Mouse (Mus musculus): ENCODE data around the gene Plekhg6. TPM values are rescaled to one million over a fixed set of nuclear protein-coding genes. Genes with fewer than 3 reads are reported as not detected.

The Plekhg6 gene
- 2.4 and 2.8 TPM in 2 replicates for polyA plus RNA-seq (2014; fragmentation: Nextera tagmentation; extraction: Ambion mirVana)

GRCm38 (mm10) chr6:125380372-125381360 is at the start of gene Plekhg6:
Gene Plekhg6, minus strand, starts transcription at chr6:125380793.
- Histone ChIP-seq H3K4me3 (ENCODE audit: low read depth, low read length) (peak within 1 kb of the TSS; percentile 37), H3K4me2 (ENCODE audit: low read length) (peak within 1 kb of the TSS; percentile 76), H3K27me3 (replicated peaks; ENCODE audit: control insufficient read depth, insufficient read depth, low read length) (peaks cover 21% of the 10 kb centered on the region), H3K27ac (ENCODE audit: low read depth) (no peak within 1 kb of the TSS), H3K4me1 (replicated peaks; ENCODE audit: control insufficient read depth, insufficient read depth, low read length) (peaks cover 22% of the 10 kb centered on the region), H3K9me3 (ENCODE audit: control insufficient read depth, low read length) (no peaks in the 10 kb centered on the region), H3K36me3 (ENCODE audit: control insufficient read depth, insufficient read depth, low read length) (no peaks in the 10 kb centered on the region), H3K9ac (ENCODE audit: low read length) (peak within 1 kb of the TSS; percentile 8; the same call in 1 of the 2 replicates)
- DNase-seq (ENCODE audit: low spot score) (peak; percentile 65), ATAC-seq (replicated peaks; ENCODE audit: low FRiP score, low TSS enrichment, low read depth) (peak; percentile 57)
- WGBS, result 10% methylated on average over 40 of the region's 40 CpGs

GRCm38 (mm10) chr6:125429741-125430140 is 49.1 kb upstream of the Plekhg6 start:
- no peaks in the 10 kb centered on the region for H3K36me3 ChIP-seq (ENCODE audit: control insufficient read depth, insufficient read depth, low read length)
- H3K4me3 ChIP-seq (ENCODE audit: low read depth, low read length), result no peak overlapping the region
- H3K9ac ChIP-seq (ENCODE audit: low read length), result no peak overlapping the region
- ATAC-seq (replicated peaks; ENCODE audit: low FRiP score, low TSS enrichment, low read depth) (no peak), DNase-seq (ENCODE audit: low spot score) (no peak)
- H3K4me2 ChIP-seq (ENCODE audit: low read length), result no peak overlapping the region
- 76% methylated on average over 6 of the region's 6 CpGs for WGBS
- no peaks in the 10 kb centered on the region for H3K9me3 ChIP-seq (ENCODE audit: control insufficient read depth, low read length)
- H3K4me1 ChIP-seq (replicated peaks; ENCODE audit: control insufficient read depth, insufficient read depth, low read length), result peaks cover 10% of the 10 kb centered on the region
- no peak overlapping the region for H3K27ac ChIP-seq (ENCODE audit: low read depth)
- H3K27me3 ChIP-seq (replicated peaks; ENCODE audit: control insufficient read depth, insufficient read depth, low read length), result no peaks in the 10 kb centered on the region

- Histone ChIP-seq H3K9ac (ENCODE audit: low read length) (peak overlapping the region; percentile 60), H3K4me3 (ENCODE audit: low read depth, low read length) (peak overlapping the region; percentile 40), H3K4me1 (replicated peaks; ENCODE audit: control insufficient read depth, insufficient read depth, low read length) (peaks cover 21% of the 10 kb centered on the region), H3K27me3 (replicated peaks; ENCODE audit: control insufficient read depth, insufficient read depth, low read length) (no peaks in the 10 kb centered on the region), H3K9me3 (ENCODE audit: control insufficient read depth, low read length) (no peaks in the 10 kb centered on the region), H3K4me2 (ENCODE audit: low read length) (peak overlapping the region; percentile 96), H3K36me3 (ENCODE audit: control insufficient read depth, insufficient read depth, low read length) (no peaks in the 10 kb centered on the region), H3K27ac (ENCODE audit: low read depth) (0 out of 2 replicates have a peak overlapping the region, but pooled peaks have one; percentile 65)
- DNase-seq (ENCODE audit: low spot score) (peak; percentile 92), ATAC-seq (replicated peaks; ENCODE audit: low FRiP score, low TSS enrichment, low read depth) (peak; percentile 78)
- WGBS, result 1% methylated on average over 25 of the region's 25 CpGs
Observed at GRCm38 (mm10) chr6:125426383-125427360, 46.1 kb upstream of the Plekhg6 start.

DNA sequence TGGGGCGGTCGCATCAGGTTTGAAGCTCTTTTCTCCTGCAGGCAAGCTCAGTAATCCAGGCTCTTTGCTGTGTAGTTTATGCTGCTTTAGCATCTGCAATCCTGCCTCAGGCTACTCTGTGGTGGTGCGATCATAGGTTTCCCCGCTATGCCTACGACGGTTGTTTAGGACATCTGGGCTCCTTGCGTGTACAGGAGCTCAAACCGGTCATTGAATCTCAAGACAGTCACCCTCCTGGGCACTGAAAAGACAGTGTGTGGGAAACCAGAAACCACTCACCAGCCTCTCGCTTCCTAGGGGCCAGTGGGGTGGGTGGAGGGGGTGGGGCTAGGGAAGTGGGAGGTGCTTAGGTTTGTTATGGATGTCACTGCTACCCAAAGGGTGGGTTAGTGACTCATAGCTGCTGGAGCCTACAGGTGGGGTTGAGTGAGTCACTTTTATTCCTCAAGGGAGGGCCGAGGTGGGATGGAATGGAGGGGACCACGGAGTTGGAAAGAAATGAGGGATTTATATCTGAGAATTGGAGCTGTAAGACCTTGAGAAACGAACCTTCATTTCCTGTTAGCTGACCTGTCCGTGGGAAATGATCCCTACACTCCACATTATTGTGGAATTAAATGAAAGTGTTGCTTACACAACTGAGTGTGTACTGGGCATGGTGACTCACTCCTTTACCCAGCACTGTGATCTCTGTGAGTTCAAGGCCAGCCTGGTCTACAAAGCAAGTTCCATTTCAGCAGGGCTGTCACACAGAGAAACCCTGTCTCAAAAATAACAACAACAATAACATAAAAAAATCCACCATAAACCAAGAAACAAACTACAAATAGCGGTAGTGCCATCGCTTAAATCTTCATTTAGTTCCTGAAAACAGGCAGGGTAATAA is 44.9 kb upstream of the Plekhg6 start:
- ATAC-seq (replicated peaks; ENCODE audit: low FRiP score, low TSS enrichment, low read depth) (no peak), DNase-seq (ENCODE audit: low spot score) (no peak)
- 58% methylated on average over 15 of the region's 15 CpGs for WGBS
- H3K9me3 ChIP-seq (ENCODE audit: control insufficient read depth, low read length), result no peaks in the 10 kb centered on the region
- H3K36me3 ChIP-seq (ENCODE audit: control insufficient read depth, insufficient read depth, low read length), result no peaks in the 10 kb centered on the region
- H3K4me3 ChIP-seq (ENCODE audit: low read depth, low read length), result no peak overlapping the region
- no peak overlapping the region for H3K27ac ChIP-seq (ENCODE audit: low read depth)
- H3K9ac ChIP-seq (ENCODE audit: low read length), result no peak overlapping the region
- H3K4me1 ChIP-seq (replicated peaks; ENCODE audit: control insufficient read depth, insufficient read depth, low read length), result peaks cover 21% of the 10 kb centered on the region
- H3K4me2 ChIP-seq (ENCODE audit: low read length), result no peak overlapping the region
- no peaks in the 10 kb centered on the region for H3K27me3 ChIP-seq (replicated peaks; ENCODE audit: control insufficient read depth, insufficient read depth, low read length)

GRCm38 (mm10) chr6:125424156-125424555 is 43.6 kb upstream of the Plekhg6 start:
- H3K9ac ChIP-seq (ENCODE audit: low read length), result no peak overlapping the region
- peaks cover 21% of the 10 kb centered on the region for H3K4me1 ChIP-seq (replicated peaks; ENCODE audit: control insufficient read depth, insufficient read depth, low read length)
- H3K4me2 ChIP-seq (ENCODE audit: low read length), result no peak overlapping the region
- WGBS, result 66% methylated on average over 3 of the region's 3 CpGs
- no peak for ATAC-seq (replicated peaks; ENCODE audit: low FRiP score, low TSS enrichment, low read depth)
- H3K36me3 ChIP-seq (ENCODE audit: control insufficient read depth, insufficient read depth, low read length), result no peaks in the 10 kb centered on the region
- DNase-seq (ENCODE audit: low spot score), result no peak
- no peaks in the 10 kb centered on the region for H3K27me3 ChIP-seq (replicated peaks; ENCODE audit: control insufficient read depth, insufficient read depth, low read length)
- H3K27ac ChIP-seq (ENCODE audit: low read depth), result no peak overlapping the region
- H3K4me3 ChIP-seq (ENCODE audit: low read depth, low read length), result no peak overlapping the region
- no peaks in the 10 kb centered on the region for H3K9me3 ChIP-seq (ENCODE audit: control insufficient read depth, low read length)

GRCm38 (mm10) chr6:125423507-125423906 is 42.9 kb upstream of the Plekhg6 start:
- Histone ChIP-seq H3K9me3 (ENCODE audit: control insufficient read depth, low read length) (no peaks in the 10 kb centered on the region), H3K27me3 (replicated peaks; ENCODE audit: control insufficient read depth, insufficient read depth, low read length) (no peaks in the 10 kb centered on the region), H3K4me1 (replicated peaks; ENCODE audit: control insufficient read depth, insufficient read depth, low read length) (peaks cover 21% of the 10 kb centered on the region), H3K4me3 (ENCODE audit: low read depth, low read length) (no peak overlapping the region), H3K9ac (ENCODE audit: low read length) (no peak overlapping the region), H3K36me3 (ENCODE audit: control insufficient read depth, insufficient read depth, low read length) (no peaks in the 10 kb centered on the region), H3K27ac (ENCODE audit: low read depth) (no peak overlapping the region), H3K4me2 (ENCODE audit: low read length) (no peak overlapping the region)
- DNase-seq (ENCODE audit: low spot score) (no peak), ATAC-seq (replicated peaks; ENCODE audit: low FRiP score, low TSS enrichment, low read depth) (no peak)
- 55% methylated on average over 13 of the region's 13 CpGs for WGBS

DNA sequence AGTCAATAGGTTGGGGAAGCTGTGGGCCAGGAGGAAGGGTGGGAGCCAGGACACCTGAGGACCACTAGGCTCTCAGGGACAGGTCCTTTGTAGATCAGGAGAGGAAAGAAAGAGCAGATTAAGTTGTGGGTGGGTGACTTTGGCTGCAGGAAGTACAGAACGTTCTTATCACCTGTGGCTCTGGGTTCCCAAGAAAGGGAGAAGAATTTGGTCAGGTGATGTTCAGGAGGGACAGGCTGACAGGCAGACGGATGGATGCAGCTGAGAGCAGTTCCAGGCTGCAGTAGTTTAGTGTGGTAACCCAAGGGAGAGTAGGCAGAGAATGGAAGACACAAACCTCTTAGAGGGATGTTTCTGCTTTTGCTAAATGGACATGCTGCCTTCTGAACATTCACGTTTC is 42.5 kb upstream of the Plekhg6 start:
- WGBS, result 42% methylated on average over 3 of the region's 3 CpGs

More for the DNA sequence above, 42.5 kb upstream of the Plekhg6 start:
- DNase-seq (ENCODE audit: low spot score) (no peak), ATAC-seq (replicated peaks; ENCODE audit: low FRiP score, low TSS enrichment, low read depth) (no peak)
- peaks cover 21% of the 10 kb centered on the region for H3K4me1 ChIP-seq (replicated peaks; ENCODE audit: control insufficient read depth, insufficient read depth, low read length)
- no peaks in the 10 kb centered on the region for H3K27me3 ChIP-seq (replicated peaks; ENCODE audit: control insufficient read depth, insufficient read depth, low read length)
- H3K4me2 ChIP-seq (ENCODE audit: low read length), result peak overlapping the region; percentile 44
- H3K4me3 ChIP-seq (ENCODE audit: low read depth, low read length), result no peak overlapping the region
- H3K9me3 ChIP-seq (ENCODE audit: control insufficient read depth, low read length), result no peaks in the 10 kb centered on the region
- H3K27ac ChIP-seq (ENCODE audit: low read depth), result no peak overlapping the region
- H3K9ac ChIP-seq (ENCODE audit: low read length), result no peak overlapping the region
- H3K36me3 ChIP-seq (ENCODE audit: control insufficient read depth, insufficient read depth, low read length), result no peaks in the 10 kb centered on the region
